Mouse (Mus musculus) liver, embryonic 16.5 days (tissue): ENCODE measurements at regions not wholly inside any gene's neighbourhood (a gene's known extent, or its start where the extent isn't known, plus 50 kb on each side); places are given as distances from the start of the nearest gene placed in this dataset.

ENCODE experiments used
- ATAC-seq: fragments of 200-750 bp; cut with Nextera tagmentation; 2 replicates; pipeline ENCODE4 v1.8.0; 2017; ENCODE audit warnings: low read depth, mild to moderate bottlenecking, moderate number of reproducible peaks, moderate library complexity
- H3K27ac ChIP-seq: fragments of 300-500 bp; sonication (generic); 2 replicates; pipeline ENCODE4 v1.5.1; 2014; ENCODE audit warnings: mild to moderate bottlenecking, low read length
- H3K27me3 ChIP-seq: fragments of 300-500 bp; sonication (generic); 2 replicates; pipeline ENCODE4 v1.6.1; 2014; ENCODE audit warnings: low read depth, low read length, mixed read lengths; ENCODE audit not compliant: control insufficient read depth, insufficient read depth
- H3K36me3 ChIP-seq: fragments of 300-500 bp; sonication (generic); 2 replicates; pipeline ENCODE4 v1.6.1; 2014; ENCODE audit warnings: mild to moderate bottlenecking; ENCODE audit not compliant: control insufficient read depth, insufficient read depth
- H3K4me1 ChIP-seq: fragments of 300-500 bp; sonication (generic); 2 replicates; pipeline ENCODE4 v1.6.1; 2014; ENCODE audit warnings: low read depth, low read length, mixed read lengths; ENCODE audit not compliant: control insufficient read depth
- H3K4me2 ChIP-seq: fragments of 300-500 bp; sonication (generic); 2 replicates; pipeline ENCODE4 v1.6.1; 2014; ENCODE audit warnings: low read depth, low read length, mixed read lengths
- H3K4me3 ChIP-seq: fragments of 300-500 bp; sonication (generic); 2 replicates; pipeline ENCODE4 v1.5.1; 2014; ENCODE audit warnings: low read depth, mild to moderate bottlenecking, low read length
- H3K9ac ChIP-seq: fragments of 300-500 bp; sonication (generic); 2 replicates; pipeline ENCODE4 v1.6.1; 2014; ENCODE audit warnings: low read depth, low read length
- H3K9me3 ChIP-seq: fragments of 300-500 bp; sonication (generic); replicated peaks from 2 replicates; pipeline ENCODE4 v1.6.1; 2016; ENCODE audit warnings: low read length; ENCODE audit not compliant: control insufficient read depth
- WGBS: fragments of 180-500 bp; shearing (Covaris S2); extraction: QIAGEN DNeasy Blood & Tissue Kit; methylation state at CpG from one replicate; pipeline ENCODE4 v1.1.7; 2014; ENCODE audit not compliant: insufficient replicate concordance; 5-methylcytosine and 5-hydroxymethylcytosine counted together

DNA sequence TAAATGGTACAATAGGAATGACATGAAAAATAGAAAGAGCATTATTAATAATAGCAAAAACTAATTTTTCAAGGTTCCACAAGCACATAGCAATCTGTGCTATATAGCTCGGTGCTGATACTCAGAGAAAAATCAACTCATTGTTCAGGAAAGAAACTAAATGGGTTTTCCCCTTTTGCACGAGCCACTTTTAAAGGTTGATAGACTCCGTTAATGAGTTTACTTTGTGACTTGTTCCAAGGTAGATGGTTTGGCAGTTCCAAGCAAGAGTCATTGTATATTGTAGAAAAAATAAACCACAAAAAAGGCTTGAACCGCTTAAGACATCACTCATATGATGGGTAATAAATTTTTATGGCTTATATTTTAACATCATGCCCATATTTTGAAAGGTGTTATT is 105.0 kb upstream of the Intu start:
- Histone ChIP-seq H3K27ac (no peak overlapping the region), H3K36me3 (no peaks in the 10 kb centered on the region), H3K4me3 (no peak overlapping the region), H3K9me3 (no peaks in the 10 kb centered on the region), H3K9ac (no peak overlapping the region), H3K27me3 (no peaks in the 10 kb centered on the region), H3K4me2 (no peak overlapping the region), H3K4me1 (no peaks in the 10 kb centered on the region)
- 64% methylated on average over 4 of the region's 4 CpGs for WGBS
- ATAC-seq = no peak

- Histone ChIP-seq H3K4me1 (no peaks in the 10 kb centered on the region), H3K27ac (no peak overlapping the region), H3K9ac (no peak overlapping the region), H3K27me3 (no peaks in the 10 kb centered on the region), H3K9me3 (no peaks in the 10 kb centered on the region), H3K4me2 (no peak overlapping the region), H3K36me3 (no peaks in the 10 kb centered on the region), H3K4me3 (no peak overlapping the region)
- WGBS = 61% methylated on average over 5 of the region's 5 CpGs
- no peak for ATAC-seq
Observed at GRCm38 (mm10) chr3:40428021-40428420, 103.1 kb upstream of the Intu start.

- Histone ChIP-seq H3K27ac (no peak overlapping the region), H3K4me2 (no peak overlapping the region), H3K4me1 (no peaks in the 10 kb centered on the region), H3K9ac (no peak overlapping the region), H3K27me3 (no peaks in the 10 kb centered on the region), H3K36me3 (no peaks in the 10 kb centered on the region), H3K9me3 (no peaks in the 10 kb centered on the region), H3K4me3 (no peak overlapping the region)
- no peak for ATAC-seq
- WGBS = 62% methylated on average over 4 of the region's 4 CpGs
Observed at GRCm38 (mm10) chr3:40438251-40438650, 92.8 kb upstream of the Intu start.

DNA sequence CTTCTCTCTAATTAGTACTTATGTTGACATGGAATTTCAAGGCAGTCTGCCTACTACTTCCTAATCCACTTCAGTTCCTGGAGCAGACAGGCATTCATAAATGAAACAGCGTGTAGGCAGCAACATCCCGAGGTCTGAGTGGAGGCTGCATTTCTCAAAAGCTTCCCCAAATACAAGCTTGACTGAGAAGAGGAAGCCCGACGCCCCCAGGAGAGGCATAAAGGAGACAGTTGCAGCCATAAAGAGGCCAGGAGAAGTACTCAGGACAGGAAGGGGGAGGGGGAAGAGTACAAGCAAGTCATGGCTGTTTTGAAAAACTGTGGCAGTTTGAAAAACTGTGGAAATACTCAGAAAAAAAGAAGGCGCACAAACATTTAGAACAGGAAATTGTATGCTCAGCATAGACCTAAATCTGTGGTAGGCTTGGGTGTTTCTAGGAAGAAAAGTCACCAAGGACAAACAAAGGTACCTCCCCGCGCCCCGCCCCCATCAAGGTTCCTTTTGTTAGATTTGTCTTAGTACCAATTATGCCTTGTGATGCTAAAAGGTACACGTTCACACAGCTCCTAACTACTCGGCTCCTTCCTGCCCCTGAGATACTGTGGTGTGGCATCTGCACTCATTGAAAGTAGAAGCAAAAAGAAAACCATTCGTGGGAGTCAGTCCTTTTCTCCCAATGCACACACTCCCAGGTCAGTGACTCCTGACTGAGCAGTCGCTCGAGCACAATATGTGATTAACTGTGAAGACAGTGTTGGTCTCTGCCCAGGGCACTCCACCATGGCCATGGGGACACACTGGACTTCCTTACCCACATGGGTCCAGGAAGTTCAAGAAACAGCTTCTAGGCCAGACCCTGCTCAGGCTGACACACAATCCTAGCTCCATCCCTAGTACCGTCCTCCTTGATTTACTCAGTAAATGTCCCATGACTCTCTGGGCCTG is 89.7 kb upstream of the Intu start:
- no peak for ATAC-seq
- no peak overlapping the region for H3K9ac ChIP-seq
- no peak overlapping the region for H3K4me3 ChIP-seq
- WGBS = 42% methylated on average over 14 of the region's 14 CpGs
- H3K36me3 ChIP-seq = no peaks in the 10 kb centered on the region
- no peaks in the 10 kb centered on the region for H3K27me3 ChIP-seq
- no peak overlapping the region for H3K27ac ChIP-seq
- no peaks in the 10 kb centered on the region for H3K4me1 ChIP-seq
- H3K4me2 ChIP-seq = no peak overlapping the region
- H3K9me3 ChIP-seq = no peaks in the 10 kb centered on the region

- ATAC-seq = no peak
- Histone ChIP-seq H3K9ac (no peak overlapping the region), H3K27me3 (no peaks in the 10 kb centered on the region), H3K9me3 (no peaks in the 10 kb centered on the region), H3K4me2 (no peak overlapping the region), H3K36me3 (no peaks in the 10 kb centered on the region), H3K4me1 (no peaks in the 10 kb centered on the region), H3K4me3 (no peak overlapping the region), H3K27ac (no peak overlapping the region)
- WGBS = 32% methylated on average over 20 of the region's 20 CpGs
Observed at GRCm38 (mm10) chr3:40443788-40444595, 87.1 kb upstream of the Intu start.

- H3K4me1 ChIP-seq = no peaks in the 10 kb centered on the region
- no peak overlapping the region for H3K27ac ChIP-seq
- no peak overlapping the region for H3K4me3 ChIP-seq
- 69% methylated on average over 5 of the region's 5 CpGs for WGBS
- no peak for ATAC-seq
- no peaks in the 10 kb centered on the region for H3K9me3 ChIP-seq
- no peak overlapping the region for H3K4me2 ChIP-seq
- no peak overlapping the region for H3K9ac ChIP-seq
- H3K36me3 ChIP-seq = no peaks in the 10 kb centered on the region
- H3K27me3 ChIP-seq = no peaks in the 10 kb centered on the region
Observed at GRCm38 (mm10) chr3:40452958-40453357, 78.1 kb upstream of the Intu start.

DNA sequence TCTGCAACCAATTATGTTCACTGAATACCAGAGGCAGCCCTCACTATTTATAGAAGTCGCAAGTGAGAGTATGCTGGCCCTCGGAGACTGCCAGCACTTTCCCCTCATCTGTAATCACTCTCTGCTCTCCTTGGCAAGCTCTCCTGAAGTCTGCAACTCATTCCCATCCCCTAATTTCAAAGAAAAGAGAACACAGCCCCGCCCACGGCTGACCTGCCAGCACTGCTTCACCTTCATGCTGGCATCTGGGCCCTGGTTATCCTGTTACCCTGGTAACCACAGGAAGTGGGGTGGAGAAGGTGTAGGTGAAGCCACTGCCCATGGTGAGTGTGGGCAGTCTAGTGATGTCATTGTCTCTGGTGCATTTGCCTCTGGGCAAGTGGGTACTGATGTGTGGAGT is 77.5 kb upstream of the Intu start:
- no peaks in the 10 kb centered on the region for H3K36me3 ChIP-seq
- 45% methylated on average over 4 of the region's 4 CpGs for WGBS
- no peak overlapping the region for H3K9ac ChIP-seq

GRCm38 (mm10) chr3:40456070-40456469 is 75.0 kb upstream of the Intu start:
- Histone ChIP-seq H3K9ac (no peak overlapping the region), H3K27ac (no peak overlapping the region), H3K9me3 (no peaks in the 10 kb centered on the region), H3K4me2 (no peak overlapping the region), H3K36me3 (no peaks in the 10 kb centered on the region), H3K27me3 (no peaks in the 10 kb centered on the region), H3K4me3 (no peak overlapping the region), H3K4me1 (no peaks in the 10 kb centered on the region)
- ATAC-seq = no peak
- WGBS = 62% methylated on average over 2 of the region's 2 CpGs

More for the DNA sequence above, 77.5 kb upstream of the Intu start:
- Histone ChIP-seq H3K27me3 (no peaks in the 10 kb centered on the region), H3K9me3 (no peaks in the 10 kb centered on the region), H3K4me3 (no peak overlapping the region), H3K4me2 (no peak overlapping the region), H3K27ac (no peak overlapping the region), H3K4me1 (no peaks in the 10 kb centered on the region)
- ATAC-seq = no peak

DNA sequence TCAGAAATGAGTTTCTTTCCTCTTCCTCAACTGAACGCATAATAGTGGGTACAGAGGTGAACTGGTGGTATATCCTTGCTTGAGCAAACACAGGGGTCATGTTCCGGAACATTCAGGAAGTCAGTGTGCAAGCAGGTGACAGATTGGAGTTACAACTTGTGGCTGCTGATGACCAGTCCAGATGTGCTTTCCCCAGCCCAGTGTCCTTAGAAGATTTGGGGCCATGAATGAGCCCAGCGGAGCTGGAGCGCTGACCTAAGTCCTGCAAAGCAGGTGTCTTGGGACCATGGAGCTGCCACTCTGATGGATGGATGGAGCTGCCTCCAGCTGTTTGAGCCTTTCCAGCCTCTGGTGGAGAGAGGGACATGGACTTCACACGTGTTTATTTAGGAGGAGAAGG is 72.6 kb upstream of the Intu start:
- H3K27ac ChIP-seq = no peak overlapping the region
- no peaks in the 10 kb centered on the region for H3K4me1 ChIP-seq
- no peak for ATAC-seq
- no peaks in the 10 kb centered on the region for H3K27me3 ChIP-seq
- H3K36me3 ChIP-seq = no peaks in the 10 kb centered on the region
- no peak overlapping the region for H3K4me2 ChIP-seq
- no peaks in the 10 kb centered on the region for H3K9me3 ChIP-seq
- H3K4me3 ChIP-seq = no peak overlapping the region
- no peak overlapping the region for H3K9ac ChIP-seq
- WGBS = 60% methylated on average over 5 of the region's 5 CpGs
